Mouse (Mus musculus): ENCODE measurements around the gene Kcnb1.

Kcnb1 gene

DNA sequence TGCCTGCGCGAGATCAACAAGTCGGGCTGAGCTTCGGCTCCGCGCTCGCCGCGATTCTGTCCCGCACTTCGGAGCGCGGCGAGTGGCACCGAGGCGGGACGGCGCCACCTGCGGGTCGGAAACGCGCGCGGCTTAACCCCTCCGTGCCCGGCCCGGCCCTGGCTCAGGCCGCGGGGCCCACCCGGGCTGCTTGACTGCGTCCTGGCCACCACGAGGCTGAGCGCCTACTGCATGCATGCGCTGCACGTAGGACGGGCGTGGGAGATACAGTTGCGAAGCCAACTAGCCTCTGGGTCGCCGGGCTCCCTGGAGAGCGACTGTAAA lies at the start of gene Kcnb1:
Kcnb1 (minus strand) TSS at position 80 of the 324 bp plus-strand sequence.
- peak; percentile 78 to 86 for DNase-seq (ENCODE audit: low spot score in 2 of 2)

DNA sequence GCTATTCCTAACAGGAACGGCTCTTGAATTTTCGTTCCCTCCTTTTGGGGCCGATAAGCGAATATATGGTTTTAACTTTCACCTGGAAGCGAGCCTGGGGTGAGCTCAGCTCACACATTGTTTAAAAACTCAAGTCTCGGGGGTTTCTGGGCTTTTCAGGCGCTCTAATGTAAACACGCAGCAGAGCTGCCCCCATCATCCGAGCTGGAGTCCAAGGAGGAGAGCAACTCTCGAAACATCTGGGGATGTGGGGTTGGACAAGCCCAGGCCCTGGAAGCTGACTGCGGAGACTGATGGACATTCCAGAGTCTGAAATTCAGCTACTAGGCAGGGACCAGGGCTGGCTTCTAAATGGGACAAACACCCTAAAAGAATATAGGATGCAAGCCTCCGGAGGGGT lies 49.3 kb upstream of the Kcnb1 start:
- DNase-seq (ENCODE audit: low spot score in 2 of 2): no peak

DNA sequence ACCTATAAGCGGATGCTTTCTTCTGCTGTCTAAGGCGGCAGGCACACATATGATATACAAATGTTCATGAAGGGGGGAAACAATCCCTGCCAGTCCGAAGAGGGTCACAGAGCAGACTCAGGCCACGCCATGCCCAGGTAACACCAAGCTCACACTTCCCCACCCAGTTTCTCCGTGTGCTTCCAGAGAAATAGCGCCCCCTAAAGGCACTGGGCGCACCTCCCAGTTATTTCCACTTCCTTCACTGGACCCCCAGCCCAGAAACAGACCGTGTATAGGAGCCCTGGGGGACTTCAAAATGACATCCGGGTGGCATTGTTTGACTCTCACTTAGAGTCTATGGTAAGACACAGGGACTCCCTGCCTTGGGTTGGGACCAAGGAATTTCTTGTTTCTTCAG lies 47.3 kb upstream of the Kcnb1 start:
- no peak for DNase-seq (ENCODE audit: low spot score in 2 of 2)

DNA sequence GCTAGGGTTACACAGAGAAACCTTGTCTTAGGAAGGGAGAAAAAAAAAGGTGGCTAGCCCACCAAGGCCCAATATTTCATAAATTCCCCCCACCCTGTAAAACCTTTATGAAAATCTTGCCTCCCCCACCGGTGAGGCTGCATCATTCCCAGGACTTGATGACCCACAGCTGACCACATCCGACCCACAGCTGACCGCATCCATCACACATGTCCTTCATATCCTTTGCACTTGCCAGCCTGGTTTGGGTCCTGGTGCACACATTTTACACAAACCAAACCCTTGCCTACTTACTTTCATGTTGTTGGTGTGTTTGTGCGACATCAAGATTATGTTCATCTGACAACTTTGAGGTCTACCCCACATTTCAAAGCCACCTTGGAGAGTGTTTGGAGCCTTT lies 46.2 kb upstream of the Kcnb1 start:
- DNase-seq (ENCODE audit: low spot score in 2 of 2): no peak

DNA sequence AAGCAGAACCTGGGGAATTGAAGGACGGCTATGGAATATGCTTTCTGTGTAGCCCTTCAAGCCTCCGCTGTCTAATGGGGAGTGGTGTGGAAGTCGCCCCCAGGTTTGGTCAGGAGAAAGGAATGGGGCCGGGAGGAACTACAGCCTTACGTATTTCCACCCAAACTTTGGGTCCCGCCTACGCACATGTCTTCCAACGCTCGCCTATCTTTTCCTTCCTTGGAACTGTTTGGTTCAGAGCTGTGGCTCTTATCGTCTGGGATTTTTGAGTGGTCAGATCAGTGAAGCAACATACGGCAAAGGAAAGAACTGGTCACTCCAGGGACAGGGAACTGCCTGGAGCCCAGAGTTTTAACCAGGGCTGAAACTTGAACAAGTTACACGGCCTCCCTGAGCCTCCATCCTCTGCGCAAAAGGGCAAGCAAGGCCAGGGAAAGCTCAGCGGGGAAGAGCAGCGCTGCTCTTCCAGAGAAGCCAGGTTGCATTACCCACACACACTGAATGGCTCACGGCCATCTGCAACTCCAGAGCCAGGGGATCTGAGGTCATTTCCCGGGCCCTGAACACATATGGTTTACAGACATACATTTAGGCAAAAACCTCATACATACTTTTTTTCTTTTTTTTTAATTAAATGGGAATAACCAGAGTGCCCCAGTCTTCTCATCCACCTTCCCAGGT lies 45.5 kb upstream of the Kcnb1 start:
- no peak for DNase-seq (ENCODE audit: low spot score in 2 of 2)

DNA sequence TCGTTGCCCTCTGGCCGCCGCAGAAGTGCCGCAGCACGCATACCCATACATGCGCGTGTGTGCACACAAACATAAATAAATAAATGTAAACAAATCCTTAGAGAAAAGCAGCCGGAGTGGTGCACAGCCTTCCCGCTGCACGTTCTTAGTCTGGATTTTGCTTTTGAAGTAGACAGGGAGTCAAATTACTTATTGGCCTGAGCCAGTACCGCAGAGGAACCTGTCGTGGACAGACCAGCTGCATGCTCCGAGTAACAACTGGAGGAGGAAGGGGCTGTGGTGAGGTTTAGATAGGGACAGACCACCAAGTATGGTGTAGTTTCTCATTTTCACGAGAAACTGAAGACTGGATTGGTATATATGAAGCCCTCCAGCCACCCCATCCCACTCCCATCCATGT lies 43.8 kb upstream of the Kcnb1 start:
- DNase-seq (ENCODE audit: low spot score in 2 of 2): no peak

DNA sequence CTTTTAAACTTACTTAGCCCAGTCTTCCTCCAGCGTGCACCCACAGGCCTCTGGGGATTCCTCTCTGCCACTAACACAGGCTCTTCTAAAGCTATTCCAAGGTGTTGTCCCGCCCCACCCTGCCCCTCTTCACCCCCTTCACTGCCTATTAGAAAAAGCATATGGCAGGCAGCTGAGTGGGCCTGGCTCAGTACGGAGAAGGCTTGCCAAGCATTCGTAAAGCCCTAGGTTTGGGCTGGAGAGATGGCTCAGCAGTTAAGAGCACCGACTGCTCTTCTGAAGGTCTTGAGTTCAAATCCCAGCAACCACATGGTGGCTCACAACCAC lies 43.0 kb upstream of the Kcnb1 start:
- no peak for DNase-seq (ENCODE audit: low spot score in 2 of 2)

DNA sequence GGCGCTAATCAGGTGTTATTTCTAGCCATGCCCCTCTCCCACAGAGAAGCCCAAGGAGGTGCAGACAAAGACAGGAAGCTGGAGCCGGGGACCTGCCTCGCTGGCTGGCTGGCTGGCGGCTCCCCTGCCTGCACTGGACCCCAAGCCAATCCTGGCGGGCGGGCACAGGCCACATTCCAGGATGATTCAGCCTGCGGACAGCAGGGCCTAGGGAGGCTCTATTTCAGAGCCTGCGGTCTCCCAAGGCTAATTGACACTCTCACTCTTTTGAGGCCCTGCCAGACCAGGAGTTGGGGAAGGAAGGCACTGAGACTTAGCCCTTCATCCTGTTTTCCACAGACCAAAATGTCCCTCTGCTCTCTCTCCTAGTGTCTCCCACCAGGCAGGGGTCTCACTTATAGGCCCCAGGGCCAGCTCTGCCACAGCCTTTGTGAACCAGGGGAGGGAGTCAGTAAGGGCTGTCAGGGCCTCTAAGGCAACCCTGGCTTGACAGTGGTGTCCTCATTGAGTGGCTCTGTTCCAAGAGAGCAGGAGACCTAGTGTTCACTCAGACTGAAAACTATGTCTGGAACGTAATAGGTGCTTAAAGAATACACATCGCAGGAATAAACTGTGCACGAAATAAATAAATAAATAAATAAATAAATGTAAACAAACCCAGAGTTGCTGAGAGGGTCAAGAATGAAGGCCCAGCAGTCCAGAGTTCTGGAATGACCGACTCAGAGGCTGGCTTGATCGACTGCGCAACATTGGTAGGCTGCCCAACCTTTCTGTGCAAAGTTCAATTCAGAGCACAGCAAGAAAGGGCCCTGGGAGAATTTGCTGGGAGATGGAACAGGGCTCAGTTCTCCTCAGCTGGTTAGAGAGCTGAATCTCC lies 42.4 kb upstream of the Kcnb1 start:
- no peak for DNase-seq (ENCODE audit: low spot score in 2 of 2)

DNA sequence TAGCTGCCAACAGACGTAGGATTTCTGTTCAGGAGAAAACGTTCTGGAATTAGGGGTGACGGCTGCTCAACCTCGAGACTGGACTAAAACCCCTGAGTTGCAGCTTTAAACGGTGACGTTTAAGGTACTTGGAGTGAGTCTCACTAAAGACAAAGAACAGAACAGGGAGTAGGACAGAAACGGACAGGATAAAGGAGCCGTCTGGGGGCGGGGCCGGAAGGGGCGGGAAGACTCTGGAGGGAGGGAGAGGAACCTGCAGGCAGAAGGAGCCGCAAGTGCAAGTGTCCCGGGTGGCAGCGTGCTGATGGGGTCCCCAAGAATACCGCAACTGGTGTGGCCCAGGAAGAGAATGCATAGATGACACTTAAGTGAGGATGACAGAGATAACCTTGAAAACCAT lies 40.6 kb upstream of the Kcnb1 start:
- no peak for DNase-seq (ENCODE audit: low spot score in 2 of 2)

DNA sequence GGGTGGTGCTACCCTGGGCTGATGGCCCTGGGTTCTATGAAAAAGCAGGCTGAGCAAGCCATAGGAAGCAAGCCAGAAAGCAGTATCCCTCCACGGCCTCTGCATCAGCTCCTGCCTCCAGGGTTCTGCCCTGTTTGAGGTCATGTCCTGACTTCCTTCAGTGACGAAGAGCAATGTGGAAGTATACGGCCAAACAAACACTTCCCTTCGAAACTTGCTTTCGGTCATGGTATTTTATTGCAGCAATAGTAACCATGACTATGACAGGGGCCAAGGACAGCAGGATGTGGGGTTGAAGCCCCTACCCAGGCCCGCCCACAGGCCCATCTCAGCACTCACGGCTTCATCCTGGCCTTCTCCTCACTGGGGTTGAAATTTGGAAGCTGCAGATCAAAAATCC lies 35.0 kb upstream of the Kcnb1 start:
- no peak for DNase-seq (ENCODE audit: low spot score in 2 of 2)

DNA sequence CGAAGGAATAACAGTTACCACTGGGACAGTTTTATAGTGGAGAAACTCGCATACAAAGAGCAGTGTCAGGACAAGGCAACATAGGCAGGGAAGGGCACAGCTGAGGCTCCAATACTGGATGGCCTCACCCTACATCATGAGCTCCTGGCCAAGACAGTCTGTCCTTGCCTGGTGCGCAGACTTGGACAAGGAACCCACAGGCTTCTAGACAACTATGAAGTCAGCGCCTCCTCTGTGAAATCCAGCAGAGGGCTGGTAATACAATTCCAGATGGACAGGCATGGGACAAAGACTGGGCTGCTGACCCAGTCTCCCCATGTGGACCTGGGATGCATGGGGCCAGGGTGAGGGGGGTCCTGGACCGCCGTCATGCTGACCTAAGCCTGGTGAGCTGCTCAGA lies 34.2 kb upstream of the Kcnb1 start:
- no peak for DNase-seq (ENCODE audit: low spot score in 2 of 2)

DNA sequence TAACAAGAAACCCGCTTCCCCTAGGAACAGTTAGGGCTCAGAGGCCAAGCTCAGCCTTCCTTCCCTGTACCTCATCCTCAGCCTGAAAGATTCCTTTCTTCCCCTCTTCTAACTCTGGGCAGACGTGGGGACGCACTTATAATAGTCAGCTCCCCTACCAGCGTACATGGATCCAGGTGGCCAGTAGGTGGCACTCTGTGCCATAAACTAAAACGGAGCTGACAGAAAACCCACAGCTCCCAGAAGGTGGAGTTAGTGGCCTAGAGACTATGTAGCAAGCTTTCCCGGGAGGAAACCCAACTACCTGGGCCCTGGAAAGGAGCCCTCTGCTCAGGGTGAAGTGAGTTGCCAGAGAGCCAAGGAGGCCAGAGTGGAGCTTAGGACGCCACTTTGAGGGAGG lies 32.2 kb upstream of the Kcnb1 start:
- peak; percentile 77 for DNase-seq (ENCODE audit: low spot score in 2 of 2)

DNA sequence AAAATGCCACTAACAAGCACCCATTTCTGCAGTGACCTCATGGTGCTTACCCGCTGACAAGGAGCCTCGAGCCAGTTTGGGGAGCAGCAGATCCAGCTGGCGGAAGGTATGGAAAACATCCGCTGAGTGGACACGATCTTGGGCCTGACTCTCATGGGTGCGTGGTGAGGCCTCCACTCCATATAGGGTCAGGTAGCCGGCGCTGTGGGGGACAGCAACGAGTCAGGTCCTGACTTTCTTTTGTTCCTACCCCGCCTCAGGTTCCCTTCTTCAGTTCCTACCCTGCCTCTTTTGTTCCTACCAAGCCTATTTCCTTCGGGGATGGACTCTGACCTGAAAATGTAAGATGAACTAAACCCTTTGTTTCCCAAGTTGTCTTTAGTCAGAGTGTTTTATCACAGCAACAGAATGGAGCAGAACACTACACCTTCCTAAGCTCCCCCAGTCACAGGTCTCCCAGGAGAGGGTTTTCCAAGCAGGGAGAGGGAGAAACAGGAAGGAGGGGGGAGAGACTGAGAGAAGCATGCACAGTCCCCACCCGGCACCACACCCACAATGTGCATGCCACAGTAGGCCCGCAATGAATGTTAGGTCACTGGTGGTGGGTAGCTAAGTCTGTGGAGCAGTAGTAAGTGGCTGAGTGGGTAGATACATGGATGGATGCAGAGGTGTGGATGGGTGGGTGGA lies 31.3 kb upstream of the Kcnb1 start:
- DNase-seq (ENCODE audit: low spot score in 2 of 2): no peak

DNA sequence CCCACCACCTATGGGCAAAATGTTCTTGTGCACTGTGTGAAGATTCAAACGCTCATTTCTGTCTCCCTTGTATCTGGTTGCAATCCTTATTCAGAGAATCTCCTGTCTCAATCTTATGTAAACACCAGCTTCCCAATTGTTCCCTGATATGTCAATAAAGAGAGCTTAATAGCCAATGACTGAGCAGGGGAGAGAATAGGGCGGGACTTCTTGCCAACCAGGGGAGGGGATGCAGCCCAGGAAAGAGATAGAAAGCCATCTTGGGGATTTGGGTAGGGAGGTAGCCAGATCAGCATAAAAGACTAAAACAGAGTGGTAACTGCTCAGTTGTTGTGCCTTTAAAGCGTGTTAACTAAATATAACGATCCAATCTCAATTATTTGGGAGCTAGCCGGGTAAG lies 30.8 kb upstream of the Kcnb1 start:
- no peak for DNase-seq (ENCODE audit: low spot score in 2 of 2)

DNA sequence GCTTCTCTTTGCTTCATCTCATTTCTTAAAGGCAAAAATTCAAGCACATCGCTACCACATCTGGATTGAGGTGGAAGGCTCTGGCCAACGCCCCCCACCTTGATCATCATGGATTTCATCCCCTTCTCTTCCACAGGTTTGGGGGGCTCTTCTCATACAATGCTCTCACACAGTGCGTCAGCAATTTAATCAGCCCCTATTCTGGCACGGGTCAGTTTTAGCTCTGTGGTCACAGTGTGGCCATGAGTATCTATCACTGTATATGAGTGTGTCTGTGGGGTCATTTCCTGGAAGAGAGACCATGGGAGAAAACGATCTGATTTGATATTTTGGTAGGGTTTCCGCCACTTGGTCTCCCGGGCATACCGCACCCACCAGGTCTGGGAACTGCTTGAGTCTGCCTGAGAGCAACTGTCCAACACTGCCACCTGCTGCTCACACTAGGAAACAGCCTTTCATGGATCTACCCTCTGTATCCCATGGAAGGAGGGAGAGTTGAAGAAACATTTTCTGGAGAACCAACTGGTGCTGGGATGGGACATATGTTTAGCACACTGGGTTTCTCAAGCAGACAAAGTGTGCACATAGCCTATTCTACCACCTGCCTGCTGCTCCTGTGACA lies 29.3 kb upstream of the Kcnb1 start:
- DNase-seq (ENCODE audit: low spot score in 2 of 2): peak; percentile 93 to 95

DNA sequence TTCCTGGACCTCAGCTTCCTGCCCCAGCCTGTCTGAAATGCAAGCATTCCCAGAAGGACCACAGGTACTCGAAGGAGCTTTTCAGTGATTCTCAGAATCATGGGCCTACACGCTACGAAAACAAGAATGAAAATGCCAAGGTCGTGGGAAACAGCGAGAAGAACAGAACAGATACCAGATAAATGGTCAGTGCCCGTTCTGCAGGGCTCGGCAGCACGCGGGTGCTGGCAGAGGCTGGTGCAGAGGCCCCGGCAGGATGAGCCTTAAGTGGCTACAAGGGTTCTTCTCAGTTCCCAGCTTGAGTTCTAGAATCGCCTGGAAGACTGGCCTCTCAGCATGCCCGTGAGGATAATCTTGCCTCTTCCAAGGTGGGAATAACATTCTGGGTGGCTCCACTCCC lies 23.7 kb upstream of the Kcnb1 start:
- DNase-seq (ENCODE audit: low spot score in 2 of 2): no peak

DNA sequence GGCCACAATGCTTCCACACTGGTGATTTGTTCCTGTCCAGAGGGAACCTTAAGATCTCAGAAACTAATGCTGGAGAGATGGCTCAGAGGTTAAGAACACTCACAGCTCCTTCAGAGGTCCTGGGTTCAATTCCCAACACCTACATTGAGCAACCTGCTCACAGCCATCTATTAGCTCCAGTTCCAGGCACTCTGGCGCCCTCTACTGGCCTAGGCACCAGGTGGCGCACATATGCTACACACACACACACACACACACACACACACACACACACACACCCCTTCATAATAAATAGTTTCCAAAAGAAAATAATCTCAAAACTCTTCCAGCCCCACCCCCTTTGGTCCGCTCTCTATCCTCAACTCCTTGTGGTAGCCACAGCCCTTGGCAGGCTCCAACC lies 23.1 kb upstream of the Kcnb1 start:
- DNase-seq (ENCODE audit: low spot score in 2 of 2): no peak

DNA sequence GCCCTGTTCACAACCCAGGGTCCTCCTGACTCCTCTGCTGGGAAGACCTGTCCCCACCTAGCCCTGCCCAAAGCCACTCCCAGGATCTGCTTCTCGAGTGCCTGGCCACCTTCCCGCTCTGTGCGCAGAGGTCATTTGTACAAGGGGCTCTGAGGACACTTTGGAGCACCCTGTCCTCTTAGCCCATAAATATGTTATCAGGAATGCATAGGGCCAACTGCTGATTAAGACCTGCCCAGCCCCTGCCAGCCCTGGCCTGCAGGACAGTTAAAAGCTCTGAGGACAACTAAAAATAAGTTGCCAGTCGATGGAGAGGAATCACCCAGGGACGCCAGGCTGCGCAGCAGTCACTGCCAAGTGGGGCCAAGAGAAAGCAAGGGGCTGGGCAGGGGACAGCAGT lies 22.6 kb upstream of the Kcnb1 start:
- no peak for DNase-seq (ENCODE audit: low spot score in 2 of 2)

DNA sequence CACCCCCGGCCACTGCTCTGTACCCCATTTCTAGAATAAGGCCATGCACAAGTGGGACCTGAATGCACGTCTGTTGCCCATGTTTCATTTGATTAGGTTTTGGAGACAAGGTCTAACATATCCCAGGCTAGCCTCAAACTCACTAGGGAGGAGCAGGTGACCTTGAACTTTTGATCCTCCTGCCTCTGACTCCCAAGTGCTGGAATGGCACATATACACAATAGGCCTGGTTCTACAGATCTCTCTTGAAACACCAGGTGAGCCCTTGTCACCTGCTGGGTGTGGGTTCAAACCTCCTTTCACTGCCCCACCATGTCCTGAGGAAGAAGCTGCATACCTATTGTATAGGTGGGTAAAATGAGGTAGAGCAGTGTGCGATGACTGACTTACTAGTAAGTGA lies 22.1 kb upstream of the Kcnb1 start:
- DNase-seq (ENCODE audit: low spot score in 2 of 2): no peak

DNA sequence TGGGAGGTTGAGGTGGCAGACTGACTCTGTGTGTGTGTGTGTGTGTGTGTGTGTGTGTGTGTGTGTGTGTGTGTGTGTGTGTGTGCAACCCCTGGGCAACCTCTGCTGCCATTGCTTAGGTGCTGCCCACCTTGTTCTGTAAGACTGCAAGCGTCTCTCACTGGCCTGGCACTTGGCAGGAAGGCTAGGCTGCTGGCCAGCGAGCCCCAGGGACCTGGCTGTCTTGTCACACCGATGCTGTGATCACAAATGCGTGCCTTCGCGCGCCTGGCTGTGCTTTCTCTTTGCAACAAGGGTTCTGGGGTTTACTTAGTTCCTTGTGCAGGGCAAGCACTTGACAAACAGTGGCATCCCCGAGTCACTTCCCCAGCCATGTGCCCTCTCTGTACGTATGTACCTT lies 19.9 kb upstream of the Kcnb1 start:
- no peak for DNase-seq (ENCODE audit: low spot score in 2 of 2)

DNA sequence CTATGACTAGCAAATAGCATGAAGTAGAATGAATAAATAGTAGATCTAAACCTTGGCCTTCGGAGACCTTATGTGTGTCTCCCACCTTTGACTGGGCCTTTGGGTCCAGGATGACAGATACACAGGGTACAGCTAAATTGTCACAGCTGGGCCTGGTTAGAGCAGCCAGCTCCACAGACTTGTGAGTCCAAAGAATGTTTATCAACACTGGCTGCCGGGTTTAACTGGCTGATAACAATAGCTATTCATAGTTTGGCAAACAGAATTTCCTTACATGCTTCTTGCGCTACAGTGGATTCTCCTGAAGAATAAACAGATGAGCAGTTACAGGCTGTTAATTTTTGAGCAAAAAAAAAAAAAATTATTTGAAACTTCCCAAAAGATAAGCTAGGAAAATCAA lies 19.0 kb upstream of the Kcnb1 start:
- no peak for DNase-seq (ENCODE audit: low spot score in 2 of 2)

DNA sequence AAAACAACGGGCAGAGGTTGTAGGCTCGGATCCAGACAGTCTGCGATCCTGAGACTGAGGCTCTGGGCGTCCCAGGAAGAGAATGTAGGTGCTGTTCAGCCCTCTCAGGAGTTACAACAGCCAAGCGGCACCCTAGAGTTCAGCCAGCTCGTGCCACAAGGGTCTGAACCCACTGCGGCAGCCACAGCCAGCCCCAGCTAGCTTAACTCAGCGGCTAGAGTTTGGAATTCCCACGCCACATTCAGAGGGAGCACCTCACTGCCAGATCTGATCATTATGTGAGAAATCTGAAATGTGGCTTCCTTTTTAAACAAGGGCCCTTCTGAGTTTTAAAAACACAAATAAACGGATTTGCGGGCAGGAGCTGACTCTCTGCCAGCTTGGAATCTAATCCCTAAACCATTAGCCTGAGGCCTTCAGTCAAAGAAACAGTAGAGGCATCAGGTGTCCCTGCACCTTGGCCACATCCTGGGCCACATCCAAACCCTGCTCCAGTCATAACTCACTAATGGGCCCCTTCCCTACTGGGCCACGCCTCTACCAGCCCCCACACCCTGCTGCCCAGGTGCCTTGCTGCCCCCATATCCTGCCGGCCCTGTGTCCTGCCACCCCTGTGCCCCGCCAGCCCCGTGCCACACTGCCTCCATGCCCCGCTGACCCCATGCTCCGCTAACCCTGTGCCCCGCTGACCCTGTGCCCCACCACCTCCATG lies 16.1 kb upstream of the Kcnb1 start:
- DNase-seq (ENCODE audit: low spot score in 2 of 2): no peak
